Mouse (Mus musculus) layer of hippocampus, adult 9-10 months (tissue): ENCODE data around the gene Gm20737.
"Not testable (repeated sequence)": the region's sequence is repeated elsewhere in the genome, so short reads cannot be mapped to it uniquely, and the experiment has no call there.

Experiments
- DNase-seq: peaks from one replicate; pipeline ENCODE4 v3.0.0; 2022; ENCODE audit warnings: low spot score

The Gm20737 gene

GRCm38 (mm10) chrY:10535942-10536341 is at the start of gene Gm20737:
Gm20737 (minus strand) TSS chrY:10536042.
- DNase-seq = not testable (repeated sequence)

- not testable (repeated sequence) for DNase-seq
These were observed 17.3 kb upstream of the Gm20737 start, which contains the start of gene Gm21775 for GRCm38 (mm10) chrY:10553153-10553552. Gm21775 (plus strand) TSS chrY:10553453.
